Mouse (Mus musculus) megakaryocyte-erythroid progenitor cell, adult 5-6 weeks (primary cell): ENCODE data around the gene Olfr215. TPM values are rescaled to one million over a fixed set of nuclear protein-coding genes. Genes with fewer than 3 reads are reported as not detected.
A peak's percentile ranks its signal among the peaks of the same experiment; 100 is the strongest.
"Not testable (repeated sequence)": the region's sequence is repeated elsewhere in the genome, so short reads cannot be mapped to it uniquely, and the experiment has no call there.

ENCODE experiments used
- ATAC-seq: replicated peaks from 2 replicates; pipeline ENCODE4 v1.8.0; 2016; ENCODE audit warnings: mild to moderate bottlenecking, inconsistent platforms; ENCODE audit not compliant: severe bottlenecking, poor library complexity, low FRiP score, low TSS enrichment
- total RNA-seq, 2 experiments: library from RNA; stranded (forward) in 1 of 2; stranded (reverse) in 1 of 2; fragments of 200-1000, 215-1000 nt in 1 of 2; fragments of >200 nt in 1 of 2; fragmentation: Nextera tagmentation in 1 of 2; gene quantifications; 2 replicates each; pipeline ENCODE4 v1.2.3; 2014 to 2017

Gene Olfr215
- total RNA-seq (2014; fragmentation: Nextera tagmentation) (not detected in 2 replicates), total RNA-seq (2017) (not detected in 2 replicates)

- no peak for ATAC-seq
Observed at GRCm38 (mm10) chr6:116584095-116584494, at the start of gene Olfr215. Gene Olfr215, minus strand, starts transcription at chr6:116584195.

- ATAC-seq: peak; percentile 61
Observed at GRCm38 (mm10) chr6:116632129-116632528, 48.1 kb upstream of the Olfr215 start.

GRCm38 (mm10) chr6:116629766-116630165 lies 45.8 kb upstream of the Olfr215 start:
- ATAC-seq: no peak

GRCm38 (mm10) chr6:116628539-116629171 lies 44.7 kb upstream of the Olfr215 start, which contains the start of gene Zfp422:
Gene Zfp422, minus strand, starts transcription at chr6:116628999.
- peak; percentile 57 for ATAC-seq

DNA sequence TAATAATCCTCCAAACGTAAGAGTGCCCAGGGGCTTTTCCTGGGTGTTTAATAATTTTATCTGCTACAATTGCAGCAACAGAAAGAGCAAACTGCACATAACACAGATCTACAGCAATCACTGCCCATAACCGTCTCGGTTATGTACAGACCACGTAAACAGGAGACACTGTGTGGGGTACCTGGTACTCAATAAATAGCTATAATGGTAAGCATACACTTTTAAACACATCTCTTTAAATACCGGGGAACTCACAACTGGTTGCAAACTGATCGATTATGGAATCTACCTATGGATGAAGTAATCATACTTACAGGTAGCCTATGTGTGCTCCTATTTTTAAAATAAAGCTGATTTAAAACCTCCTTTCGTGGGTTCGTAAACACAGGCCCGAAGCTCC lies 44.1 kb upstream of the Olfr215 start:
- ATAC-seq: no peak

- ATAC-seq: not testable (repeated sequence)
Observed at GRCm38 (mm10) chr6:116626417-116626816, 42.4 kb upstream of the Olfr215 start.

GRCm38 (mm10) chr6:116621318-116622023 lies 37.5 kb upstream of the Olfr215 start:
- no peak for ATAC-seq

- ATAC-seq: no peak
Observed at GRCm38 (mm10) chr6:116618073-116618472, 34.1 kb upstream of the Olfr215 start.

DNA sequence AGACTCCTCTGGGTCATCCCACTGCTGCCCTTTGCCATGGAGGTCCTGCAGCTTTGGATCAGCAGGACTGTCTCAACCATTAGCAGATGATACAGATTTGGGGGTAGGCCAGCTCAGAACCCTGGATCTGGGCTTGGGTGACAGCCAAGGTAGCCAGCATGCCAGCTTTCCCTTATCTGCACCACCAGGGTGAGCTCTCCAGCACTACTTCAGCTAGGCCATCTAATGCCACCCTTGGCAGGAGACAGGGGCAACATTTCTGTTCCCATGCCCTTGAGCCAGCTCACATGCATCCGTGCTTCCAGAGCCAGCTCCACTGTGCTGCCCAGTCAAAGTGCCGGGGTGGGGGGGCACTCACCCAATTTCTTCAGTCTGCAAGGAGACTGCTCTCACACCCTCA lies 31.7 kb upstream of the Olfr215 start:
- peak; percentile 77 for ATAC-seq

- ATAC-seq: no peak
Observed at GRCm38 (mm10) chr6:116607230-116607629, 23.2 kb upstream of the Olfr215 start.

DNA sequence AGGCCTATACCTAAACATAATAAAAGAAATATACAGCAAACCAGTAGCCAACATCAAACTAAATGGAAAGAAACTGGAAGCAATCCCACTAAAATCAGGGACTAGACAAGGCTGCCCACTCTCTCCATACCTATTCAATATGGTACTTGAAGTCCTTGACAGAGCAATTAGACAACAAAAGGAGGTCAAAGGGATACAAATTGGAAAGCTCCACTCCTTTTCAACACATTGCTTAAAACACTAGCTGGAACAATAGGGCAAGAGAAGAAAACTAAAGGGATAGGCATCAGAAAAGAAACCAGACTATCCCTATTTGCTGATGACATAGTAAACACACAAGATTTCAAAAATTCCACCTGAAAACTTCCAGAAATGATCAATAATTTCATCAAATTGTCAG lies 17.0 kb upstream of the Olfr215 start:
- not testable (repeated sequence) for ATAC-seq

DNA sequence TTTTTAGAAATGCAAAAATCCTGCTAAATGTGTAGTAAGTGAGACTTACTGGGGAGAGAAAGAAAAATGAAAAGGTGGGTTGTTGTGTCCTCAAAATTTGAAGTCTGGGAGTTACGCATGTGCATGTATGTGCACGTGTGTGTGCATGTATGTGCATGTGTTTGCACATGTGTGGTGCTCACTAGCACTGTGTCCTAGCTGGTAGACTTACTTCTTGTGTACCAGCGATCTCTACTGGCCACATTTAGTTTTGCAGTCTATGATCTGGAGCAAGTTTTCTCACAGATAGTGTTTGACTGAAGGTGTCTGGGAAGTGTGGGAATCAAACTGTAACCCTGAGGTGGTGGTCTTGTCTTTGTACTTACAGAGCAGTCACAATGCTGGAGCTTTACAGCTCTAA lies 14.2 kb downstream of the Olfr215 start:
- peak; percentile 88 for ATAC-seq

- ATAC-seq: no peak
Observed at GRCm38 (mm10) chr6:116554952-116555351, 29.0 kb downstream of the Olfr215 start.

- ATAC-seq: no peak
Observed at GRCm38 (mm10) chr6:116553935-116554334, 30.1 kb downstream of the Olfr215 start, which contains the start of gene Olfr214. Gene Olfr214, plus strand, starts transcription at chr6:116554235.

DNA sequence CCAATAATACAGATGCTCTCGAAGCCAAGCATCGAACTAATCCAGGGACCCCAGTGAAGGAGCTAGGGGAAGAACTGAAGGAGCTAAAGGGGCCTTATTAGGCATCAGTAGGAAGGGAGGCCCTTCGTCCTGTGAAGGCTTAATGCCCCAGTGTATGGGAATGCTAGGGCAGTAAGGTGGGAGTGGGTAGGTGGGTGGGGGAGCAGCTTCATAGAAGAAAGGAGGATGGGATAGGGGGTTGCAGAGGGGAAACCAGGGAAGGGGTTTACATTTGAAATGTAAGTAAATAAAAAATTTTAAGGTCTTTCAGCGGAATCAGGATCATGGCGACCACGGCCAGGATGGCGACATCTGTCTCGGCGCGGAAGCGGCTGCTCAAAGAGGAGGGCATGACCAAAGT lies 33.2 kb downstream of the Olfr215 start, which contains the start of gene Gm5580:
Gene Gm5580, plus strand, starts transcription at position 301 of the 400 bp plus-strand sequence.
- not testable (repeated sequence) for ATAC-seq

DNA sequence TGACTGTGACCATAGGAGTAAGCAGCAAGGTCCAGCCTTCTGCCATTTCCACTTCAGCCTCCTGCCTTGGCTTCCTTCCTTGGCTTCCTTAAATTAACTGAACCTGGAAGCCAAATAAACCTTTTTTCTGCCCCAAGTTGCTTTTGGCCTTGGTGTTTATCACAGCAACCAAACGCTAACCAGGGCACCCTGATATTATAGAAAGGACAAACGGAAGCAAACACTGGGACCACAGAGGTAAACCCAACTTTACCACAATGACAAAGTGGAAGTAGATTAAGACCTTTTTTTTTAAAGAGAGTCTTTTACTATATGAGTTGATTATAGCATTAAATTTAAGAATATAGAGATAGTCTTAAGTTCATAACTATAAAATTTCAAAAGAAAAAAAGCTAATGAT lies 41.5 kb downstream of the Olfr215 start:
- no peak; the same call in 1 of the 2 replicates for ATAC-seq

GRCm38 (mm10) chr6:116538156-116538555 lies 45.8 kb downstream of the Olfr215 start, which contains the start of gene Olfr213:
Gene Olfr213, plus strand, starts transcription at chr6:116538456.
- ATAC-seq: no peak
